Mouse (Mus musculus): ENCODE data around the gene D130043K22Rik. TPM values are rescaled to one million over a fixed set of nuclear protein-coding genes. Genes with fewer than 3 reads are reported as not detected.

Gene D130043K22Rik
- polyA plus RNA-seq, 1 experiment, result 0.86 TPM

DNA sequence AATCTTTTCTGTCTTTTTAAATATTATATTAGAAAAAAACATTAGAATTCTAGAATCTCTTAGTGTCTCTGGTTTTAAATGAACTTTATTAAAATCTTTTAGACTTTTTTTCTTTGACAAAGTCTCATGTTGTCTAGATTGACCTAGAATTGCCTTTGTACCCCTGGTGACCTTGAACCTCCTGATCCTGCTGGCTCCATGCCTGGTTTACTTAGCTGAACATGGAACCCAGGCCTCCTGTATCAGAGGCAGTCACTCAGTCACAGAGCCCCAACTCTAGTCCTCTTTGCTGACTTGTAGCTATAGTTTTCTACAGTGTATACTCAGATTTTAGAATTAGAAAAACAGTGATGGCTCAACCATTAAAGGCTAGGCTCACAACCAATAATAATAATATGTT, 38.9 kb upstream of the D130043K22Rik start:
- TF ChIP-seq POLR2A (IDR thresholded peaks at IDR 0.05; ENCODE audit: borderline replicate concordance, extremely low read depth, low read depth, low read length) (no peak), CTCF (IDR thresholded peaks at IDR 0.05; ENCODE audit: insufficient read depth, low read length) (no peak)
- peaks cover 12% of the 10 kb centered on the region for H3K4me1 ChIP-seq (ENCODE audit: control insufficient read depth, insufficient read depth, low read length)
- DNase-seq, result no peak

DNA sequence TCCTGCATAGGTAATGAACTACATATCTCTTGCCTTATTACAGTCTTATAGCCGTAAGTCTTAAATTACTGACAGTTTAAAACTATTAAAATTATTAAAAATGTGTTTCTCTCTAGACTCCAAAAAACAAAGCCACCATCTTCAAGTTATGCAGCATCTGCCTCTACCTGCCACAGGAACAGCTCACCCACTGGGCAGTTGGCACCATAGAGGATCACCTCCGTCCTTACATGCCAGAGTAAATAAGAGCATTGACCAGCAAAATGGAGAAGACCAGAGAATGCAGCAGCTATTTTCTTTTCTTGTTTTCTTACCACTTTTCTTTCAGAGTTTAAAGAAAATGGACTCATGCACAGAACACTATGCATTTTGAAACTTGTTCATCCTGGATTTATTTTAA, 32.4 kb upstream of the D130043K22Rik start:
- TF ChIP-seq CTCF (IDR thresholded peaks at IDR 0.05; ENCODE audit: insufficient read depth, low read length) (no peak), POLR2A (IDR thresholded peaks at IDR 0.05; ENCODE audit: borderline replicate concordance, extremely low read depth, low read depth, low read length) (no peak)
- Histone ChIP-seq H3K4me1 (ENCODE audit: control insufficient read depth, insufficient read depth, low read length) (peaks cover 3% of the 10 kb centered on the region), H3K4me3 (replicated peaks; ENCODE audit: extremely low read depth, low read depth, low read length) (no peak overlapping the region)
- 91% methylated on average over 2 of the region's 2 CpGs for WGBS
- no peak for DNase-seq

More for the DNA sequence above, 38.9 kb upstream of the D130043K22Rik start:
- H3K4me3 ChIP-seq (replicated peaks; ENCODE audit: extremely low read depth, low read depth, low read length), result no peak overlapping the region

DNA sequence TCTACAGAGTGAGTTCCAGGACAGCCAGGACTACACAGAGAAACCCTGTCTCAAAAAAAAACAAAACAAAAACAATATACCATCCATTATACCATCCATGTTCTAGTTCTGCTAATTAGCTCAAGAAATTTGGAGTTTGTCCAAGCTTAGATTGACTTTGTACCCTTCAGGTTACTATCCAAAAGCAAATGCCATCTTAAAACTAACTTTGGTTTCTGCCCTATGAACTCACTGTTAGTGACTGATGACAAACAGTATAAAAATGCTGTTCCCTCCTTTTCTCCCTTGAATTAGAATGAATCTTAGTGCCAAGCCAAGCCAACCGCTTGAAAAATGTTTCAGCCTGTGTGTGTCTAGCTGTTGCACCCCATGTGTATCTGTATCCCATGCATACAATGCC, 30.3 kb upstream of the D130043K22Rik start:
- no peak for TF ChIP-seq CTCF (IDR thresholded peaks at IDR 0.05; ENCODE audit: insufficient read depth, low read length)
- no peak for TF ChIP-seq POLR2A (IDR thresholded peaks at IDR 0.05; ENCODE audit: borderline replicate concordance, extremely low read depth, low read depth, low read length)
- Histone ChIP-seq H3K4me1 (ENCODE audit: control insufficient read depth, insufficient read depth, low read length) (peaks cover 3% of the 10 kb centered on the region), H3K4me3 (replicated peaks; ENCODE audit: extremely low read depth, low read depth, low read length) (no peak overlapping the region)
- 69% methylated on average over 1 of the region's 1 CpGs for WGBS
- DNase-seq, result no peak

GRCm38 (mm10) chr13:24816125-24817092, 28.5 kb upstream of the D130043K22Rik start:
- DNase-seq, result no peak
- Histone ChIP-seq H3K4me1 (ENCODE audit: control insufficient read depth, insufficient read depth, low read length) (peaks cover 3% of the 10 kb centered on the region), H3K4me3 (replicated peaks; ENCODE audit: extremely low read depth, low read depth, low read length) (no peak overlapping the region)
- TF ChIP-seq POLR2A (IDR thresholded peaks at IDR 0.05; ENCODE audit: borderline replicate concordance, extremely low read depth, low read depth, low read length) (peak; percentile 19; the same call in 1 of the 2 replicates), CTCF (IDR thresholded peaks at IDR 0.05; ENCODE audit: insufficient read depth, low read length) (no peak)
- 58% methylated on average over 4 of the region's 4 CpGs for WGBS

- no peak for DNase-seq
- WGBS, result 76% methylated on average over 1 of the region's 1 CpGs
- H3K4me1 ChIP-seq (ENCODE audit: control insufficient read depth, insufficient read depth, low read length), result peaks cover 3% of the 10 kb centered on the region
- H3K4me3 ChIP-seq (replicated peaks; ENCODE audit: extremely low read depth, low read depth, low read length), result no peak overlapping the region
- TF ChIP-seq CTCF (IDR thresholded peaks at IDR 0.05; ENCODE audit: insufficient read depth, low read length) (no peak), POLR2A (IDR thresholded peaks at IDR 0.05; ENCODE audit: borderline replicate concordance, extremely low read depth, low read depth, low read length) (no peak)
These were observed 25.0 kb upstream of the D130043K22Rik start for GRCm38 (mm10) chr13:24819931-24820330.

DNA sequence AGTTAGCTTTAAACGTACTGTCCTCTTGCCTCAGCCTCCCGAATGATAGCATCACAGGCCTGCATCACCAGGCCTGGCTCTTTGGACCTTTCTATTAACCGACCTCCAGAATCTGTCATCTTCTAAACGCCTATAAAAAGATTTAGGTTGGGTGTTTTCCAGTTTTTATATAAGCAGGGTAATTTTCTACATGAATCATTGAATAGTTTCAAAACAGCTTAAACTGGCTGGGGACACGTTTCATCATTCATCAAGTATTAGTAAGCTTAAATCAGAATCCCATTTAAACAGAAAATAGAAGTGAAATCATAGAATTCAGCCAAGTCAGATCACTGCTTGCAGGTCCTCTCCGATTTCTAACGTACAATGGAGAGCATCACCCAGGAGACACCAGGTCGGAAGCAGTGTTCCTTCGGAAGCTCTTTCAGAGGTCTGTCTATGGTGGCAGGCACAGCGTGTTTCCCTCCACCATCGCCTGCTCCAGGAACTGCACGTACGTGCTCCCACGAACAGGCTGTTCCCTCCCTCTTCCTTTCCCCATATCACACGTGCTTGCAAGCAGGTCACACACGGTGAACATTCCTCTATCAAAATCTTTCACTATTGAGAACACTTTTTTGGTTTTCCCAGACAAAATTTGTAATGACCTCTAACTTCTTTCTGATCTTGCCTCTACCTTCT, 22.1 kb upstream of the D130043K22Rik start:
- TF ChIP-seq CTCF (IDR thresholded peaks at IDR 0.05; ENCODE audit: insufficient read depth, low read length) (no peak), POLR2A (IDR thresholded peaks at IDR 0.05; ENCODE audit: borderline replicate concordance, extremely low read depth, low read depth, low read length) (no peak)
- 76% methylated on average over 16 of the region's 16 CpGs for WGBS
- no peak for DNase-seq
- Histone ChIP-seq H3K4me1 (ENCODE audit: control insufficient read depth, insufficient read depth, low read length) (peaks cover 4% of the 10 kb centered on the region; the same call in 1 of the 2 replicates), H3K4me3 (replicated peaks; ENCODE audit: extremely low read depth, low read depth, low read length) (no peak overlapping the region)

GRCm38 (mm10) chr13:24824647-24825046, 20.3 kb upstream of the D130043K22Rik start:
- WGBS, result 91% methylated on average over 4 of the region's 4 CpGs
- no peak for DNase-seq
- TF ChIP-seq CTCF (IDR thresholded peaks at IDR 0.05; ENCODE audit: insufficient read depth, low read length), result no peak
- TF ChIP-seq POLR2A (IDR thresholded peaks at IDR 0.05; ENCODE audit: borderline replicate concordance, extremely low read depth, low read depth, low read length), result no peak
- Histone ChIP-seq H3K4me1 (ENCODE audit: control insufficient read depth, insufficient read depth, low read length) (peaks cover 4% of the 10 kb centered on the region; the same call in 1 of the 2 replicates), H3K4me3 (replicated peaks; ENCODE audit: extremely low read depth, low read depth, low read length) (no peak overlapping the region)

DNA sequence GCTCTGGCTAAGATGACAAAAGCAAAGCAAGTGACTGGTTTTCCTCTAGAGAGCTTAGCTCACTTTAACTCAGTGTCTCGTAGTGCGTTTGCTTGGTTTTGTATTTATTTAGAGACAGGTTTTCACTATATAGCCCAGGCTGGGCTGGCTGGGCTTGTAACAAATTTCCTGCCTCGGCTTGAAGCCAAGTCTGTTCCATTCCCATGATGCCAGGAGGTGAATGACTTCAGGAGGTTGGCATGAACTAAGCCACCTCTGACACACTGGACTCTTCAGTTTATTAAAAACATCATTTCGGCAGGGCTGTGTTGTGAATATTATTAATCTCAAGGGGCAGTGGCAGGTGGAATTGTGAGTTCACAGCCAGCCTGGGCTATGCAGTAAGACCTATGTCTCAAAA, 19.3 kb upstream of the D130043K22Rik start:
- no peak for DNase-seq
- H3K4me1 ChIP-seq (ENCODE audit: control insufficient read depth, insufficient read depth, low read length), result peaks cover 5% of the 10 kb centered on the region; the same call in 1 of the 2 replicates
- no peak for TF ChIP-seq CTCF (IDR thresholded peaks at IDR 0.05; ENCODE audit: insufficient read depth, low read length)
- TF ChIP-seq POLR2A (IDR thresholded peaks at IDR 0.05; ENCODE audit: borderline replicate concordance, extremely low read depth, low read depth, low read length), result no peak
- no peak overlapping the region for H3K4me3 ChIP-seq (replicated peaks; ENCODE audit: extremely low read depth, low read depth, low read length)
- 42% methylated on average over 4 of the region's 4 CpGs for WGBS

GRCm38 (mm10) chr13:24826116-24826515, 18.8 kb upstream of the D130043K22Rik start:
- no peak overlapping the region for H3K4me3 ChIP-seq (replicated peaks; ENCODE audit: extremely low read depth, low read depth, low read length)
- no peak for DNase-seq
- TF ChIP-seq CTCF (IDR thresholded peaks at IDR 0.05; ENCODE audit: insufficient read depth, low read length) (no peak), POLR2A (IDR thresholded peaks at IDR 0.05; ENCODE audit: borderline replicate concordance, extremely low read depth, low read depth, low read length) (no peak)
- WGBS, result 70% methylated on average over 7 of the region's 7 CpGs
- peaks cover 6% of the 10 kb centered on the region; the same call in 1 of the 2 replicates for H3K4me1 ChIP-seq (ENCODE audit: control insufficient read depth, insufficient read depth, low read length)
